Mouse (Mus musculus): ENCODE data around the gene Telo2.

- TF ChIP-seq CTCF (IDR thresholded peaks at IDR 0.05; ENCODE audit: low read depth, low read length): no peak
- no peak for TF ChIP-seq GATA1 (IDR thresholded peaks at IDR 0.05; ENCODE audit: borderline replicate concordance, low read length)
- no peak for TF ChIP-seq TAL1 (conservative IDR thresholded peaks at IDR 0.05; ENCODE audit: low read depth, low read length)
- no peak for TF ChIP-seq POLR2AphosphoS5 (IDR thresholded peaks at IDR 0.05; ENCODE audit: insufficient replicate concordance, low read depth, low read length)
These were observed 34.8 kb downstream of the Telo2 start for GRCm38 (mm10) chr17:25080960-25081381.
